Mouse (Mus musculus) lung, embryonic 15.5 days (tissue): ENCODE measurements around the gene Macrod1. TPM values are rescaled to one million over a fixed set of nuclear protein-coding genes. Genes with fewer than 3 reads are reported as not detected.
A peak's percentile ranks its signal among the peaks of the same experiment; 100 is the strongest.

Source experiments
- ATAC-seq: fragments of 200-750 bp; cut with Nextera tagmentation; 2 replicates; pipeline ENCODE4 v1.8.0; 2017; ENCODE audit warnings: moderate number of reproducible peaks, borderline replicate concordance; ENCODE audit not compliant: low FRiP score, low TSS enrichment; ENCODE audit errors: extremely low read depth
- H3K27ac ChIP-seq: fragments of 300-500 bp; sonication (generic); 2 replicates; pipeline ENCODE4 v1.5.1; 2015; ENCODE audit warnings: moderate library complexity, mild to moderate bottlenecking, inconsistent platforms
- H3K27me3 ChIP-seq: fragments of 300-500 bp; sonication (generic); 2 replicates; pipeline ENCODE4 v1.6.1; 2015; ENCODE audit warnings: inconsistent platforms
- H3K36me3 ChIP-seq: fragments of 300-500 bp; sonication (generic); 2 replicates; pipeline ENCODE4 v1.6.1; 2015; ENCODE audit warnings: inconsistent platforms
- H3K4me1 ChIP-seq: fragments of 300-500 bp; sonication (generic); 2 replicates; pipeline ENCODE4 v1.6.1; 2015; ENCODE audit warnings: inconsistent platforms
- H3K4me2 ChIP-seq: fragments of 300-500 bp; sonication (generic); 2 replicates; pipeline ENCODE4 v1.6.1; 2015; ENCODE audit warnings: inconsistent platforms, mild to moderate bottlenecking, moderate library complexity
- H3K4me3 ChIP-seq: fragments of 300-500 bp; sonication (generic); 2 replicates; pipeline ENCODE4 v1.5.1; 2015; ENCODE audit warnings: mild to moderate bottlenecking, inconsistent platforms
- H3K9ac ChIP-seq: fragments of 300-500 bp; sonication (generic); 2 replicates; pipeline ENCODE4 v1.6.1; 2015; ENCODE audit warnings: inconsistent platforms
- H3K9me3 ChIP-seq: fragments of 300-500 bp; sonication (generic); 2 replicates; pipeline ENCODE4 v1.6.1; 2016; ENCODE audit warnings: inconsistent platforms
- WGBS: fragments of 180-500 bp; shearing (Covaris S2); methylation state at CpG from one replicate; pipeline ENCODE4 v1.1.7; 2015; 5-methylcytosine and 5-hydroxymethylcytosine counted together
- polyA plus RNA-seq: library from polyadenylated mRNA; unstranded; fragments of >200 nt; fragmentation: Nextera tagmentation; extraction: Ambion mirVana; gene quantifications from 2 replicates; pipeline ENCODE4 v1.2.1, GENCODE M21; 2015

The Macrod1 gene
- polyA plus RNA-seq, 1 experiment from 2014 or later, result 14.2 TPM

- WGBS, result 50% methylated on average over 14 of the region's 14 CpGs
- Histone ChIP-seq H3K27me3 (peaks cover 37% of the 10 kb centered on the region), H3K4me3 (no peak overlapping the region), H3K36me3 (no peaks in the 10 kb centered on the region), H3K4me2 (no peak overlapping the region), H3K9me3 (no peaks in the 10 kb centered on the region), H3K9ac (no peak overlapping the region), H3K4me1 (peaks cover 44% of the 10 kb centered on the region), H3K27ac (no peak overlapping the region)
- no peak for ATAC-seq
These were observed 81.7 kb downstream of the Macrod1 start for GRCm38 (mm10) chr19:7138327-7138726.

GRCm38 (mm10) chr19:7139321-7139720, 82.7 kb downstream of the Macrod1 start:
- H3K27ac ChIP-seq, result no peak overlapping the region
- no peak for ATAC-seq
- H3K9ac ChIP-seq, result no peak overlapping the region
- H3K4me2 ChIP-seq, result no peak overlapping the region
- H3K4me1 ChIP-seq, result peaks cover 47% of the 10 kb centered on the region
- no peaks in the 10 kb centered on the region for H3K9me3 ChIP-seq
- no peaks in the 10 kb centered on the region for H3K36me3 ChIP-seq
- peaks cover 36% of the 10 kb centered on the region for H3K27me3 ChIP-seq
- WGBS, result 66% methylated on average over 4 of the region's 4 CpGs
- H3K4me3 ChIP-seq, result no peak overlapping the region

GRCm38 (mm10) chr19:7140373-7140772, 83.8 kb downstream of the Macrod1 start:
- no peak for ATAC-seq
- Histone ChIP-seq H3K4me1 (peaks cover 36% of the 10 kb centered on the region), H3K4me2 (no peak overlapping the region), H3K9me3 (no peaks in the 10 kb centered on the region), H3K4me3 (no peak overlapping the region), H3K27me3 (peaks cover 36% of the 10 kb centered on the region), H3K9ac (no peak overlapping the region), H3K36me3 (no peaks in the 10 kb centered on the region), H3K27ac (no peak overlapping the region)
- 52% methylated on average over 6 of the region's 6 CpGs for whole genome bisulfite sequencing

GRCm38 (mm10) chr19:7140856-7141421, 84.3 kb downstream of the Macrod1 start:
- H3K4me2 ChIP-seq, result no peak overlapping the region
- 65% methylated on average over 12 of the region's 12 CpGs for WGBS
- H3K27me3 ChIP-seq, result peaks cover 38% of the 10 kb centered on the region
- no peak overlapping the region for H3K4me3 ChIP-seq
- ATAC-seq, result no peak
- H3K9me3 ChIP-seq, result no peaks in the 10 kb centered on the region
- no peak overlapping the region for H3K9ac ChIP-seq
- H3K36me3 ChIP-seq, result no peaks in the 10 kb centered on the region
- H3K4me1 ChIP-seq, result peaks cover 31% of the 10 kb centered on the region
- no peak overlapping the region for H3K27ac ChIP-seq

- peaks cover 35% of the 10 kb centered on the region for H3K27me3 ChIP-seq
- 33% methylated on average over 5 of the region's 5 CpGs for WGBS
- H3K9ac ChIP-seq, result no peak overlapping the region
- H3K27ac ChIP-seq, result no peak overlapping the region
- H3K4me2 ChIP-seq, result no peak overlapping the region
- H3K4me1 ChIP-seq, result peaks cover 24% of the 10 kb centered on the region
- no peaks in the 10 kb centered on the region for H3K9me3 ChIP-seq
- H3K36me3 ChIP-seq, result no peaks in the 10 kb centered on the region
- H3K4me3 ChIP-seq, result no peak overlapping the region
- ATAC-seq, result no peak
These were observed 85.8 kb downstream of the Macrod1 start for GRCm38 (mm10) chr19:7142207-7142915.

- Histone ChIP-seq H3K4me1 (peaks cover 24% of the 10 kb centered on the region), H3K27me3 (peaks cover 30% of the 10 kb centered on the region)
These were observed 87.2 kb downstream of the Macrod1 start for GRCm38 (mm10) chr19:7143854-7144253.

GRCm38 (mm10) chr19:7144458-7144857, 87.8 kb downstream of the Macrod1 start:
- no peak overlapping the region for H3K27ac ChIP-seq
- H3K9ac ChIP-seq, result no peak overlapping the region
- no peaks in the 10 kb centered on the region for H3K36me3 ChIP-seq
- no peaks in the 10 kb centered on the region for H3K9me3 ChIP-seq
- WGBS, result 79% methylated on average over 3 of the region's 3 CpGs
- peaks cover 24% of the 10 kb centered on the region for H3K4me1 ChIP-seq
- peak overlapping the region; percentile 61 for H3K4me2 ChIP-seq
- no peak overlapping the region for H3K4me3 ChIP-seq
- ATAC-seq, result no peak
- peaks cover 30% of the 10 kb centered on the region for H3K27me3 ChIP-seq

More at GRCm38 (mm10) chr19:7143854-7144253, 87.2 kb downstream of the Macrod1 start:
- Histone ChIP-seq H3K9ac (no peak overlapping the region), H3K9me3 (no peaks in the 10 kb centered on the region), H3K27ac (no peak overlapping the region), H3K36me3 (no peaks in the 10 kb centered on the region), H3K4me3 (peak overlapping the region; percentile 28), H3K4me2 (peak overlapping the region; percentile 61)
- peak; percentile 37; the same call in 1 of the 2 replicates for ATAC-seq
- under 1% methylated on average over 20 of the region's 20 CpGs for WGBS

- peaks cover 20% of the 10 kb centered on the region for H3K4me1 ChIP-seq
These were observed 89.8 kb downstream of the Macrod1 start for GRCm38 (mm10) chr19:7146376-7146775.

GRCm38 (mm10) chr19:7148096-7148495, 91.5 kb downstream of the Macrod1 start:
- no peak for ATAC-seq
- Histone ChIP-seq H3K36me3 (no peaks in the 10 kb centered on the region), H3K27me3 (peaks cover 35% of the 10 kb centered on the region), H3K9me3 (no peaks in the 10 kb centered on the region), H3K4me1 (peaks cover 10% of the 10 kb centered on the region), H3K4me2 (no peak overlapping the region), H3K27ac (no peak overlapping the region), H3K4me3 (no peak overlapping the region), H3K9ac (no peak overlapping the region)
- 35% methylated on average over 4 of the region's 4 CpGs for WGBS

More at GRCm38 (mm10) chr19:7146376-7146775, 89.8 kb downstream of the Macrod1 start:
- Histone ChIP-seq H3K27ac (no peak overlapping the region), H3K4me3 (no peak overlapping the region), H3K4me2 (no peak overlapping the region), H3K9me3 (no peaks in the 10 kb centered on the region), H3K9ac (no peak overlapping the region), H3K36me3 (no peaks in the 10 kb centered on the region), H3K27me3 (peaks cover 35% of the 10 kb centered on the region)
- no peak for ATAC-seq
- WGBS, result 62% methylated on average over 13 of the region's 13 CpGs

GRCm38 (mm10) chr19:7148541-7149085, 92.0 kb downstream of the Macrod1 start:
- Histone ChIP-seq H3K4me2 (no peak overlapping the region), H3K27ac (no peak overlapping the region), H3K27me3 (peaks cover 32% of the 10 kb centered on the region), H3K9ac (no peak overlapping the region), H3K4me1 (peaks cover 8% of the 10 kb centered on the region), H3K36me3 (no peaks in the 10 kb centered on the region), H3K4me3 (no peak overlapping the region), H3K9me3 (no peaks in the 10 kb centered on the region)
- ATAC-seq, result no peak
- 54% methylated on average over 8 of the region's 8 CpGs for WGBS

- no peak overlapping the region for H3K27ac ChIP-seq
- H3K4me1 ChIP-seq, result peaks cover 4% of the 10 kb centered on the region; the same call in 1 of the 2 replicates
- H3K4me2 ChIP-seq, result no peak overlapping the region
- 62% methylated on average over 7 of the region's 7 CpGs for WGBS
- no peaks in the 10 kb centered on the region for H3K36me3 ChIP-seq
- ATAC-seq, result no peak
- peaks cover 30% of the 10 kb centered on the region for H3K27me3 ChIP-seq
- H3K4me3 ChIP-seq, result no peak overlapping the region
- no peaks in the 10 kb centered on the region for H3K9me3 ChIP-seq
- H3K9ac ChIP-seq, result no peak overlapping the region
These were observed 92.6 kb downstream of the Macrod1 start for GRCm38 (mm10) chr19:7149158-7149685.
